Mouse (Mus musculus) G1E (cell line): ENCODE results near the gene Apol11b. TPM values are rescaled to one million over a fixed set of nuclear protein-coding genes. Genes with fewer than 3 reads are reported as not detected.

Source experiments
- ATAC-seq: 2 replicates; pipeline ENCODE4 v1.8.0; 2016; ENCODE audit warnings: mild to moderate bottlenecking; ENCODE audit not compliant: insufficient number of reproducible peaks, poor library complexity, low FRiP score, severe bottlenecking; ENCODE audit errors: extremely low read depth
- DNase-seq: peaks from one replicate; pipeline ENCODE4 v3.0.0; 2012; ENCODE audit warnings: low spot score
- H3K27me3 ChIP-seq: 2 replicates; pipeline ENCODE4 v1.6.1; 2012; ENCODE audit warnings: mild to moderate bottlenecking, low read length, inconsistent platforms; ENCODE audit not compliant: insufficient read depth
- H3K36me3 ChIP-seq: replicated peaks from 2 replicates; pipeline ENCODE3; 2012; ENCODE audit warnings: mild to moderate bottlenecking, inconsistent platforms
- H3K4me1 ChIP-seq: 2 replicates; pipeline ENCODE4 v1.6.1; 2012; ENCODE audit warnings: low read depth, low read length, inconsistent platforms, mixed read lengths; ENCODE audit not compliant: insufficient read depth
- H3K4me3 ChIP-seq: 2 replicates; pipeline ENCODE4 v1.5.1; 2012; ENCODE audit warnings: low read depth, mild to moderate bottlenecking, inconsistent platforms, low read length, moderate library complexity, mixed read lengths
- H3K9me3 ChIP-seq: replicated peaks from 2 replicates; pipeline ENCODE4 v1.6.1; 2012; ENCODE audit warnings: inconsistent platforms
- CTCF ChIP-seq: IDR thresholded peaks from 2 replicates; pipeline ENCODE4 v1.5.1; 2012; ENCODE audit warnings: low read depth, low read length, inconsistent platforms, mixed read lengths
- GATA1 ChIP-seq: IDR thresholded peaks from 2 replicates; pipeline ENCODE4 v1.6.1; 2012; ENCODE audit warnings: borderline replicate concordance, low read length, inconsistent platforms, mixed read lengths
- GATA2 ChIP-seq: IDR thresholded peaks from 2 replicates; pipeline ENCODE4 v1.6.1; 2012; ENCODE audit warnings: low read depth, low read length, inconsistent platforms, borderline replicate concordance
- POLR2AphosphoS5 ChIP-seq: IDR thresholded peaks from 2 replicates; pipeline ENCODE4 v1.6.1; 2012; ENCODE audit warnings: low read depth, low read length, inconsistent platforms; ENCODE audit not compliant: insufficient replicate concordance
- TAL1 ChIP-seq: conservative IDR thresholded peaks from 2 replicates; pipeline ENCODE4 v1.6.1; 2012; ENCODE audit warnings: low read depth, low read length, inconsistent platforms, mixed read lengths
- polyA plus RNA-seq: library from polyadenylated mRNA; stranded (reverse); fragments of >175 nt; gene quantifications from 2 replicates; pipeline ENCODE4 v1.2.3, GENCODE M21; 2012
- total RNA-seq, 2 experiments: library from RNA; stranded (forward) in 1 of 2; stranded (reverse) in 1 of 2; fragments of 200-1000 nt in 1 of 2; fragments of >200 nt in 1 of 2; fragmentation: Nextera tagmentation in 1 of 2; gene quantifications; 2 replicates each; pipeline ENCODE4 v1.2.3; 2014 to 2017

Apol11b gene
- total and polyA plus RNA-seq, 3 experiments, result 0.11 to 1.3 TPM; not detected in 1

- ATAC-seq (no peak), DNase-seq (no peak)
- TF ChIP-seq GATA1, result no peak
- no peaks in the 10 kb centered on the region for H3K4me1 ChIP-seq
- H3K36me3 ChIP-seq, result no peaks in the 10 kb centered on the region
- no peaks in the 10 kb centered on the region for H3K27me3 ChIP-seq
- no peaks in the 10 kb centered on the region for H3K9me3 ChIP-seq
- no peak overlapping the region for H3K4me3 ChIP-seq
Observed at GRCm38 (mm10) chr15:77624710-77625109, 18.4 kb downstream of the Apol11b start.

GRCm38 (mm10) chr15:77606069-77606468 lies 37.0 kb downstream of the Apol11b start:
- Histone ChIP-seq H3K27me3 (no peaks in the 10 kb centered on the region), H3K36me3 (no peaks in the 10 kb centered on the region), H3K4me3 (no peak overlapping the region), H3K9me3 (no peaks in the 10 kb centered on the region), H3K4me1 (no peaks in the 10 kb centered on the region)
- ATAC-seq, result no peak
- no peak for DNase-seq
- TF ChIP-seq TAL1, result no peak
- no peak for TF ChIP-seq GATA1
- no peak for TF ChIP-seq GATA2
- no peak for TF ChIP-seq POLR2AphosphoS5
- no peak for TF ChIP-seq CTCF

GRCm38 (mm10) chr15:77598958-77599357 lies 44.1 kb downstream of the Apol11b start, which contains the start of gene Gm36245:
Gene Gm36245, plus strand, starts transcription at chr15:77599258.
- Histone ChIP-seq H3K9me3 (no peaks in the 10 kb centered on the region), H3K27me3 (no peaks in the 10 kb centered on the region; the same call in 1 of the 2 replicates), H3K4me3 (no peak within 1 kb of the TSS), H3K4me1 (no peaks in the 10 kb centered on the region), H3K36me3 (no peaks in the 10 kb centered on the region)
- DNase-seq, result no peak
- ATAC-seq, result no peak
- TF ChIP-seq GATA2 (no peak), TAL1 (no peak), POLR2AphosphoS5 (no peak), CTCF (no peak), GATA1 (no peak)

- no peak for ATAC-seq
- no peaks in the 10 kb centered on the region for H3K9me3 ChIP-seq
Observed at GRCm38 (mm10) chr15:77598429-77598828, 44.7 kb downstream of the Apol11b start.

GRCm38 (mm10) chr15:77595961-77596360 lies 47.1 kb downstream of the Apol11b start, which contains the start of gene Apol10b:
Gene Apol10b, minus strand, starts transcription at chr15:77596125.
- no peak for ATAC-seq
- Histone ChIP-seq H3K27me3 (no peaks in the 10 kb centered on the region; the same call in 1 of the 2 replicates), H3K9me3 (no peaks in the 10 kb centered on the region), H3K4me3 (no peak within 1 kb of the TSS), H3K36me3 (no peaks in the 10 kb centered on the region), H3K4me1 (no peaks in the 10 kb centered on the region)
- TF ChIP-seq GATA1 (no peak), CTCF (no peak), TAL1 (no peak), POLR2AphosphoS5 (no peak), GATA2 (no peak)
- no peak for DNase-seq

More at GRCm38 (mm10) chr15:77598429-77598828, 44.7 kb downstream of the Apol11b start:
- TF ChIP-seq POLR2AphosphoS5, result no peak
- TF ChIP-seq GATA1, result no peak
- no peak for TF ChIP-seq CTCF
- no peak for TF ChIP-seq TAL1
- H3K27me3 ChIP-seq, result no peaks in the 10 kb centered on the region; the same call in 1 of the 2 replicates
- no peaks in the 10 kb centered on the region for H3K4me1 ChIP-seq
- no peak overlapping the region for H3K4me3 ChIP-seq
- no peak for DNase-seq
- no peaks in the 10 kb centered on the region for H3K36me3 ChIP-seq

- DNase-seq (no peak), ATAC-seq (no peak)
- no peaks in the 10 kb centered on the region; the same call in 1 of the 2 replicates for H3K27me3 ChIP-seq
- H3K9me3 ChIP-seq, result no peaks in the 10 kb centered on the region
- TF ChIP-seq TAL1 (no peak), GATA1 (no peak), POLR2AphosphoS5 (no peak), GATA2 (no peak), CTCF (no peak)
- no peaks in the 10 kb centered on the region for H3K4me1 ChIP-seq
- H3K4me3 ChIP-seq, result no peak overlapping the region
- H3K36me3 ChIP-seq, result no peaks in the 10 kb centered on the region
Observed at GRCm38 (mm10) chr15:77593557-77593956, 49.5 kb downstream of the Apol11b start.

- no peaks in the 10 kb centered on the region for H3K9me3 ChIP-seq
- TF ChIP-seq CTCF, result no peak
- TF ChIP-seq POLR2AphosphoS5, result no peak
- no peak for TF ChIP-seq GATA1
- no peak for TF ChIP-seq GATA2
- TF ChIP-seq TAL1, result no peak
Observed at GRCm38 (mm10) chr15:77590881-77591280, 52.2 kb downstream of the Apol11b start.

More at GRCm38 (mm10) chr15:77590881-77591280, 52.2 kb downstream of the Apol11b start:
- H3K27me3 ChIP-seq, result no peaks in the 10 kb centered on the region
- H3K4me3 ChIP-seq, result no peak overlapping the region
- DNase-seq, result no peak
- H3K4me1 ChIP-seq, result no peaks in the 10 kb centered on the region
- no peak for ATAC-seq
- no peaks in the 10 kb centered on the region for H3K36me3 ChIP-seq
